Mouse (Mus musculus) erythroid progenitor cell, adult 5-6 weeks (primary cell): ENCODE measurements around the gene Npepl1. TPM values are rescaled to one million over a fixed set of nuclear protein-coding genes. Genes with fewer than 3 reads are reported as not detected.

Experiments used
- total RNA-seq, 2 experiments: library from RNA; stranded (forward) in 1 of 2; stranded (reverse) in 1 of 2; fragments of 150-400 nt in 1 of 2; fragments of 186-747, 209-891 nt in 1 of 2; gene quantifications; 2 replicates each; pipeline versions ENCODE4 v1.2.3 to v1.2.4; 2015 to 2017; ENCODE audit warnings: low replicate concordance in 2 of 2

Npepl1 gene
- total RNA-seq, 2 experiments from 2014 or later: 0.76 to 12.2 TPM

Other genes with a start within 250 kb of the Npepl1 start
- gene Stx16, start 34.0 kb upstream of the Npepl1 start, total RNA-seq (2015; ENCODE audit: low replicate concordance): 9.4 and 26.8 TPM in 2 replicates
- gene Stx16, start 34.0 kb upstream of the Npepl1 start, total RNA-seq (2017; ENCODE audit: low replicate concordance): 7.8 and 13.2 TPM in 2 replicates
- 338 and 377 TPM in 2 replicates for gene Gnas, start 174.0 kb downstream of the Npepl1 start, total RNA-seq (2015; ENCODE audit: low replicate concordance)
- 196 and 201 TPM in 2 replicates for gene Gnas, start 174.0 kb downstream of the Npepl1 start, total RNA-seq (2017; ENCODE audit: low replicate concordance)
- gene Gm20721, start 236.4 kb downstream of the Npepl1 start, total RNA-seq (2015; ENCODE audit: low replicate concordance): not detected in 2 replicates
- 0.61 and 11.9 TPM in 2 replicates for gene Gm20721, start 236.4 kb downstream of the Npepl1 start, total RNA-seq (2017; ENCODE audit: low replicate concordance)